Mouse (Mus musculus) megakaryocyte, embryonic 14.5 days (primary cell): ENCODE results near the gene Clip2. TPM values are rescaled to one million over a fixed set of nuclear protein-coding genes. Genes with fewer than 3 reads are reported as not detected.

Experiments
- H3K27me3 ChIP-seq: replicated peaks from 2 replicates; pipeline ENCODE3; 2012; ENCODE audit warnings: inconsistent platforms
- H3K36me3 ChIP-seq: replicated peaks from 2 replicates; pipeline ENCODE3; 2012; ENCODE audit warnings: low read length, inconsistent platforms, mixed read lengths
- H3K4me1 ChIP-seq: 2 replicates; pipeline ENCODE4 v1.6.1; 2012; ENCODE audit warnings: inconsistent platforms
- H3K4me3 ChIP-seq: replicated peaks from 2 replicates; pipeline ENCODE3; 2012; ENCODE audit warnings: moderate library complexity, mild to moderate bottlenecking, inconsistent platforms
- H3K9me3 ChIP-seq: 2 replicates; pipeline ENCODE4 v1.6.1; 2012; ENCODE audit warnings: inconsistent platforms
- FLI1 ChIP-seq: IDR thresholded peaks from 2 replicates; pipeline ENCODE4 v1.6.1; 2012; ENCODE audit warnings: low read length, inconsistent platforms, mixed read lengths
- GATA1 ChIP-seq: IDR thresholded peaks from 3 replicates; pipeline ENCODE4 v1.6.1; 2012; ENCODE audit warnings: mixed read lengths, low read length, inconsistent platforms, borderline replicate concordance
- polyA plus RNA-seq: library from polyadenylated mRNA; stranded (reverse); fragments of >175 nt; gene quantifications from 2 replicates; pipeline ENCODE4 v1.2.3, GENCODE M21; 2012; ENCODE audit warnings: low replicate concordance; ENCODE audit not compliant: insufficient read depth

Clip2 gene
- polyA plus RNA-seq, 1 experiment, result 32.0 TPM

DNA sequence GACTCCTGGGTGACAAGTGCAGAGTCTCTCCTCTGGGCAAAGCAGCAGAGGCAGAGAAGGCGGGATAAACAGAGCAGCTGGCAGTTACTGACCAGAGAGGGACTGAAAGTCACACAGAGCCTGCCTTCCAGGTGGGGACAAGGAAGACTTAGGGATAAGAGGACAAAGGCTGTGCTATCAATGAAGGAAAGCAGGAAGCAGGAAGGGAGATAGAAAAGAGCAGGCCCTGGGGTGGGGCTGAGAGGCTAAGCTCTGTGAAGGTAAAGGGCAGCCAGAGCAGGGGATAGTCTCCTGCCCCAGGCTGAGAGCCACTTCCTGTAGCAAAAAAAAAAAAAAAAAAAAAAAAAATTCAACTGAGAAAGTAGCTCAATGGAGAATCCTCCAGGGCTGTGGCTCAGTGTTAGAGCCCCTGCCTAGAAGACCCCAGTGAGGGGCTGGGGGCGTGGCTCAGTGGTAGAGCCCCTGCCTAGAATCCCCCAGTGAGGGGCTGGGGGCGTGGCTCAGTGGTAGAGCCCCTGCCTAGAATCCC is 2.5 kb downstream of the Clip2 start:
- H3K4me1 ChIP-seq, result peaks cover 78% of the 10 kb centered on the region
- no peak for TF ChIP-seq FLI1
- TF ChIP-seq GATA1, result no peak
- no peaks in the 10 kb centered on the region for H3K27me3 ChIP-seq
- peak overlapping the region; percentile 64 for H3K4me3 ChIP-seq
- H3K9me3 ChIP-seq, result no peaks in the 10 kb centered on the region
- peaks cover 13% of the 10 kb centered on the region for H3K36me3 ChIP-seq

GRCm38 (mm10) chr5:134548306-134548705 is 3.9 kb downstream of the Clip2 start:
- peaks cover 74% of the 10 kb centered on the region for H3K4me1 ChIP-seq
- no peak for TF ChIP-seq GATA1
- no peak for TF ChIP-seq FLI1

DNA sequence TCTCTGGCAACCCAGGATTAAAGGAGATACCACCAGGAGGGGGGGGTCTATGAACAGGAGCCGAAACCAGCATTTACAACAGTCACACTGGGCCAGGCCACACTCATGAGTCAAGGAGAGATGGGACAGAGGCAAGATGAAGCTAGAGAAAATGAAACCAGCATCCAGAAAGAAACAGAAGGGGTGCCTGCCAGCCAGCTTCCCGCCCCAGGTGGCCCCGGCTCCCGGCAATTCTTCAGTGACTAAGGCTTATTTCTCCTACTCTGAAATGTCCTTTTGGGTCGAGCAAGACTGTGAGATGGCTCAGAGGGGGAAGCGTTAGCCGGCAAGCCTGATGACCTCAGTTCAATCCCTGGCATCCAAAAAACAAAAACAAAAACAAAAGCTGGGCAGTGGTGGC is 5.4 kb downstream of the Clip2 start:
- Histone ChIP-seq H3K36me3 (peaks cover 21% of the 10 kb centered on the region), H3K4me3 (no peak overlapping the region), H3K27me3 (no peaks in the 10 kb centered on the region), H3K9me3 (no peaks in the 10 kb centered on the region), H3K4me1 (peaks cover 68% of the 10 kb centered on the region)
- no peak for TF ChIP-seq GATA1
- TF ChIP-seq FLI1, result no peak

More at GRCm38 (mm10) chr5:134548306-134548705, 3.9 kb downstream of the Clip2 start:
- Histone ChIP-seq H3K4me3 (no peak overlapping the region), H3K27me3 (no peaks in the 10 kb centered on the region), H3K9me3 (no peaks in the 10 kb centered on the region), H3K36me3 (peaks cover 20% of the 10 kb centered on the region)

DNA sequence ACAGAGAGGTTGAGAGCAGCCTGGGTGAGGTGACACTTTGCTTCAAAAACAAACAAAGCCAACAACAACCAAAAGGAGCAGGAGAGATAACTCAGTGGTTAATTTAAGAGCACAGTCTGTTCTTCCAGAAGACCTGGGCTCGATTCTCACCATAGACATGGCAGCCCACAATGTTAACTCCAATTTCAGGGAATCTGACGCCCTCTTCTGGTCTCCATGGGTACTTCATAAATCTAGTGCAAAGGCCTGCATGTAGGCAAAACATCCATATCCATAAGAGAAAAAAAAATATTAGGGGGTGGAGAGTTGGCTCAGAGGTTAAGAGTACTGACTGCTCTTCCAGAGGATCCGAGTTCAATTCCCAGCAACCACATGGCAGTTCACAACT is 7.0 kb downstream of the Clip2 start:
- H3K4me1 ChIP-seq, result peaks cover 67% of the 10 kb centered on the region
- H3K36me3 ChIP-seq, result peaks cover 31% of the 10 kb centered on the region
- H3K9me3 ChIP-seq, result no peaks in the 10 kb centered on the region
- no peak overlapping the region for H3K4me3 ChIP-seq
- no peak for TF ChIP-seq FLI1
- TF ChIP-seq GATA1, result no peak
- no peaks in the 10 kb centered on the region for H3K27me3 ChIP-seq

- H3K4me1 ChIP-seq, result peaks cover 67% of the 10 kb centered on the region
- peaks cover 31% of the 10 kb centered on the region for H3K36me3 ChIP-seq
- H3K4me3 ChIP-seq, result peak overlapping the region; percentile 26
- H3K27me3 ChIP-seq, result no peaks in the 10 kb centered on the region
- no peaks in the 10 kb centered on the region for H3K9me3 ChIP-seq
- TF ChIP-seq GATA1 (no peak), FLI1 (no peak)
These were observed 7.6 kb downstream of the Clip2 start for GRCm38 (mm10) chr5:134544516-134545241.

DNA sequence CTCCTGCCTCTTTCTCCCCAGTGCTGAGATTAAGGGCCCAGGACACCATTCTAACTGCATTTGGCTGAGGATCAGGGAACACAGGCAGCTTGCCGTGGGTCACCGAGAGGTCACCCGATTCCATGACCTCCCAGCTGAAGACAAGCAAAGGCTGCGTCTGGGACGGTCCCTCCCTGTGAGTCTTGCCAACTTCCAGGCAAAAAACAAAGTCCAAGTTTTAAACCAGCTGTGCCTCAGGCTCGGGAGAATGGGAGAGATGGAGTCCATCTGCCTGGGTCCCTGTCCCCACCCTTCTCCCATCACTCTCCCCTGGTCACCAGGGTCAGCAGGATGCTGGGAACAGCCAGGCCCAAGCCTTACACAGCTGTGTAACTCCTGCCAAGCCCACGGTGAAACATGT is 10.6 kb downstream of the Clip2 start:
- Histone ChIP-seq H3K36me3 (peaks cover 53% of the 10 kb centered on the region), H3K9me3 (peaks cover 8% of the 10 kb centered on the region), H3K4me3 (no peak overlapping the region), H3K27me3 (no peaks in the 10 kb centered on the region), H3K4me1 (peaks cover 63% of the 10 kb centered on the region)
- TF ChIP-seq GATA1, result no peak

DNA sequence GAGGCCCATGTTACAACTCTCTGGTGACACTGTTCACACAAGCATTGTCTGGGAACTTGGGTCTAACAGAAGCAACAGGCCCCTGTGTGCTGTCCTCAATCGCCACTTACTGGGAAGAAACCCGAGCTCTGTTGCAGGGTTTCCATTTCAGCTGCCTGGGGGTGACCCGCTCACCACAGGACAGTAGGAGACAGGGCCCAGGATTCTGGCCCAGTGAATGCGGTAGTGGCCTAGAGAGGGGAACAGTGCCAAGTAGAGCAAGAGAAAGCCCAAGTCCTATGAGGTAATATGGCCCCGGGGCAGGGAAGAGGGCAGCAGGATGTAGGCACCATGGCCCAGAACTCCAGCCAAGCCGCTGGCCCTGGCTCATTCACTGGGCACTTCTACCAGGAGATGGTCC is 11.4 kb downstream of the Clip2 start:
- Histone ChIP-seq H3K27me3 (no peaks in the 10 kb centered on the region), H3K4me3 (no peak overlapping the region), H3K36me3 (peaks cover 46% of the 10 kb centered on the region), H3K9me3 (peaks cover 8% of the 10 kb centered on the region), H3K4me1 (peaks cover 60% of the 10 kb centered on the region)
- TF ChIP-seq GATA1 (no peak), FLI1 (no peak)

DNA sequence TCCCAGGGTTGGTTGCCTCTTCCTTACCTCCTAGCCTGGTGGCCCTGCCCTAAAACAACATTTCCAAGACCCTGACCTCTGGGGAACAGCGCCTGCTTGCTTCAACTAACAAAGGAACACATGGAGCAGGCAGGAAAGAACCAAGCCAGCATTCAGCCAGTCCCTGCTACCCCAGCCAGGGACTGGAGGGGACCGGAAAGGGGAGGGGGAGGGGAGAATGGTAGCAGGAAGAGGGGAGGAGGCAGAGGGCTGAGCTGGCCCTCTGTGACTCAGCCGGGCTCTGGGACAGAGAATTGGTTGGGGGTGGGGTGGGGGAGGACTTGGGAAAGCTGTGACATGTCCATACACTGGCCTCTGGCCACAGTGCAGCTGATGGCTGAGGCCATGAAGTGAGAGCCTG is 12.3 kb downstream of the Clip2 start:
- Histone ChIP-seq H3K27me3 (no peaks in the 10 kb centered on the region), H3K36me3 (peaks cover 51% of the 10 kb centered on the region), H3K4me3 (peak overlapping the region; percentile 77), H3K4me1 (peaks cover 64% of the 10 kb centered on the region), H3K9me3 (peaks cover 8% of the 10 kb centered on the region)
- TF ChIP-seq FLI1 (0 out of 2 replicates have a peak, but pooled peaks have one; percentile 4), GATA1 (no peak)

DNA sequence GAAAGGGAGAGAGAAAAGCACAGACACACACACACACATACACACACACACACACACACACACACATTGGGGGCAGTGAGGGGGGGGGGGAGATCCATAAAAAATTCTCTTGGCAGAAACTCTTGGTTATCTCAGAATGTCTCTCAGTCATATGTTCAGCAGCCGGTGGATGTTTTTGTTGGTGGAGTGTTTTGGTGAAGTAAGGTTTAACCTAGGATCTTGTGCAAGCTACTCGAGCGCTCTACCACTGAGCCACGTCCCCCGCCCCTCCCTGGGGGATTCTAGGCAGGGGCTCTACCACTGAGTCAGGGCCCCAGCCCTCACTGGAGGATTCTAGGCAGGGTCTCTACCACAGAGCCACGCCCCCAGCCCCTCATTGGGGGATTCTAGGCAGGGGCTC is 16.2 kb downstream of the Clip2 start:
- no peak for TF ChIP-seq FLI1
- TF ChIP-seq GATA1, result no peak
- Histone ChIP-seq H3K4me3 (no peak overlapping the region), H3K4me1 (peaks cover 82% of the 10 kb centered on the region), H3K36me3 (peaks cover 70% of the 10 kb centered on the region), H3K27me3 (no peaks in the 10 kb centered on the region), H3K9me3 (peaks cover 8% of the 10 kb centered on the region)

- Histone ChIP-seq H3K4me1 (peaks cover 76% of the 10 kb centered on the region), H3K4me3 (peak overlapping the region; percentile 33), H3K27me3 (no peaks in the 10 kb centered on the region), H3K36me3 (peaks cover 74% of the 10 kb centered on the region), H3K9me3 (no peaks in the 10 kb centered on the region)
- no peak for TF ChIP-seq GATA1
- no peak for TF ChIP-seq FLI1
These were observed 19.8 kb downstream of the Clip2 start for GRCm38 (mm10) chr5:134532417-134532816.

GRCm38 (mm10) chr5:134531585-134531984 is 20.6 kb downstream of the Clip2 start:
- peaks cover 73% of the 10 kb centered on the region for H3K36me3 ChIP-seq
- no peak for TF ChIP-seq FLI1
- TF ChIP-seq GATA1, result no peak
- peaks cover 67% of the 10 kb centered on the region for H3K4me1 ChIP-seq
- H3K27me3 ChIP-seq, result no peaks in the 10 kb centered on the region
- no peaks in the 10 kb centered on the region for H3K9me3 ChIP-seq
- H3K4me3 ChIP-seq, result no peak overlapping the region
